Mouse (Mus musculus): ENCODE results near the gene Sbpl.

GRCm38 (mm10) chr17:23924531-23925007 lies 30.5 kb downstream of the Sbpl start:
- TF ChIP-seq CTCF (IDR thresholded peaks at IDR 0.05; ENCODE audit: low read depth): peak; percentile 20; the same call in 1 of the 2 replicates
- TF ChIP-seq EP300 (IDR thresholded peaks at IDR 0.05; ENCODE audit: low read depth): no peak

Data from liver, embryonic 14.5 days (tissue).